Mouse (Mus musculus) stomach, postnatal 0 days (tissue): ENCODE data around the gene Zc3h18.

ENCODE experiments used
- CTCF ChIP-seq: IDR thresholded peaks from 2 replicates; pipeline ENCODE4 v1.5.1; 2016; ENCODE audit warnings: antibody characterized with exemption, low read depth, mild to moderate bottlenecking, moderate library complexity
- EP300 ChIP-seq: optimal IDR thresholded peaks from 2 replicates; pipeline ENCODE3; 2016; ENCODE audit warnings: antibody characterized with exemption

DNA sequence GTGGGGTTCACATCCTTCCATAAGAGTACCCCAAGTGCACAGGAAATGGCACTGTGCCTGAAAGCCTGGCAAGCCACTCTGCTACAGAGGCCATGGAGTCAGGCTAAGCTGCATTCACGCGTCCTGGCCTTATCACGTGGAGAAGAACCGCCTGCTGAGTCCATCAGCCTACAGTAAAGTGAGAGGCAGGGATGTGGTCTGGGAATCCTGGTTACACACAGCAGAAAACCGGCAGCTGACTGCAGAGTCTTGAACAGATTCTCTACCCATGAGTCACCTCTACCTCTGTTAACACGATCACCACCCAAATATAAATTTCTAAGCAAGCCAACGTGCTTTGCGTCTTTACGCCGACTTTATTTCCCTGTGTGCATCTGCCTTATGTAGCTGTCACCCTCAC is 7.9 kb upstream of the Zc3h18 start:
- TF ChIP-seq EP300 (no peak), CTCF (no peak)
